Mouse (Mus musculus): Measurements from ENCODE around the gene Ubtf. TPM values are rescaled to one million over a fixed set of nuclear protein-coding genes. Genes with fewer than 3 reads are reported as not detected.
A peak's percentile ranks its signal among the peaks of the same experiment; 100 is the strongest.

Gene Ubtf
- polyA plus RNA-seq, 1 experiment, result 94.6 TPM

DNA sequence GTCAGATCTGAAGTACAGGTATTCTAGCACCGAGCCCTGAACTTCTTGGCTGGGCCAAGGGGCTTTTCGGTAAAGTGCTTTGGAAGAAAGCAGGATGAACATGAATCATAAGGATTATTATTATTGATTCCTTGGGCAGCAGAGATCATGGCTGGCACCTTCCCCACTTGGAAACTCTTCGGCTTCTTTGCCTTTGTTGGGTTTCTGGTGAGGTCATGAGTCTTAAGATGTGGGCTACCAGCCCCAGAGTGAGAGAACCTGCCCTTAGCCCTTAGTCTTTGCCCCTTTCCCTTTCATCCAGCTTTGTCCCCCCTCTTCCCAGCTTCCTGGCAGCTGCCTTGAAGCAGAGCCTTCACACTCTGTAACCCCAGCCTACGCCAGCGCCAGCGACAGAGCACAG lies 2.4 kb upstream of the Ubtf start:
- 85% methylated on average over 6 of the region's 6 CpGs for WGBS
- DNase-seq, result no peak
- H3K4me3 ChIP-seq (replicated peaks; ENCODE audit: insufficient read depth, low read depth, low read length), result no peak overlapping the region
- no peaks in the 10 kb centered on the region; the same call in 1 of the 2 replicates for H3K4me1 ChIP-seq (ENCODE audit: control insufficient read depth, insufficient read depth, low read length)
- H3K27me3 ChIP-seq (ENCODE audit: control insufficient read depth, insufficient read depth, low read length), result no peaks in the 10 kb centered on the region
- H3K27ac ChIP-seq (ENCODE audit: insufficient read depth, low read length), result no peak overlapping the region
- TF ChIP-seq CTCF (IDR thresholded peaks at IDR 0.05; ENCODE audit: borderline replicate concordance, insufficient read depth, low read depth, low read length), result no peak
- TF ChIP-seq POLR2A (IDR thresholded peaks at IDR 0.05; ENCODE audit: borderline replicate concordance, insufficient read depth, low read length), result no peak

DNA sequence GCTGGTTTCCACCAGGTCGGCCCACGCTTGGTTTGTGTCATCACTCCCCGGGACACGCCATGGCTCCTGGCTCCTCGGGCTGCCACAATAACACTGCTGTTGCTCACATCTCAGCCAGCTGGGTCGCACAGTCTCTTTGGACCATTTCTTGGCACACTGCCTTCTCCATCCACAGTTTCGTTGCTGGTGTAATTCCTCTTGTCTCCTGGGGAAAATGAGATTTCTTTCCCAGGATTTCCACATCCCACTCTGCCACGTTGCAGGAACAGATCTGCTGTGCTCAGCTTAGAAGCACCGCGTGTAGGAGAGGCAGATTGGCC lies 1.1 kb upstream of the Ubtf start:
- peak overlapping the region; percentile 97 for H3K27ac ChIP-seq (ENCODE audit: insufficient read depth, low read length)
- peak in 1 of 2 experiments; percentile 82 for DNase-seq
- TF ChIP-seq POLR2A (IDR thresholded peaks at IDR 0.05; ENCODE audit: borderline replicate concordance, insufficient read depth, low read length) (no peak), CTCF (IDR thresholded peaks at IDR 0.05; ENCODE audit: borderline replicate concordance, insufficient read depth, low read depth, low read length) (no peak)
- no peaks in the 10 kb centered on the region for H3K27me3 ChIP-seq (ENCODE audit: control insufficient read depth, insufficient read depth, low read length)
- WGBS, result under 1% methylated on average over 10 of the region's 10 CpGs
- peak overlapping the region; percentile 67 for H3K4me3 ChIP-seq (replicated peaks; ENCODE audit: insufficient read depth, low read depth, low read length)
- H3K4me1 ChIP-seq (ENCODE audit: control insufficient read depth, insufficient read depth, low read length), result no peaks in the 10 kb centered on the region; the same call in 1 of the 2 replicates

DNA sequence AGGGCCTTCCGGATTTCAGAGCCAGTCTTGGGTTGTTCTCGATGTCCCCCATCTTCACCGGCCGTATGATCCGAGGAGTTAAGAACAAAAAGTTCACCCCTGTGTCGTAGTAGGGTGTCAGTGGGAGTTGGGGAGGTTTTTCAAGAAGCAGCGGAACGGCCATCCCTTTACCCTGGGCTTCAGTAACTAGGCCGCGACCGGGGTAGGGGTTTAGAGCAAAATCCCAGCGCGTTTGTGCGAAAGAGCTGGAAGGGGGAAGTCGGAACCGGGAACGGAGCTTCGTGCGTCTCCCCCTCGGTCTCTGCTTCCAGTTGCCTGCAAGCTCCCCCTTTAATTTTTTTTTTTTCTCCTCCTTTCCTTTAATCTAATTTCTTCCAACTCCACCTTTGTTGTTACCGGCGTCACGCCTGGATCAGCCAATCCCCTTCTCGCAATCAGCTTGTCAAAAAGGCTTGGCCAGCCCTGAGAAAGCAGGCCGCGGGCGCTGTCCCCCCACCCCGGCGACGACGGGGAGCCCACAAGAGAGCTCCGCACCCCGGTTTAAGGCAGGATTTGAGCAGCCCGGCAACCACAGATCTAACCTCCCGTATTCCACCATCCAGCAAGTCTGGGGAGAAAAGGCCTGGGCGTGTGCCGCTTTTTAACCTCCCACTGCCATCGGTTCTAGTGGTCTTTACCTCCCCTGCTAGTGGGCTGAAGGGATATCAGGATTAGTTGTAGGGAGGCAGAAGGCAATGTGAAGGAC lies 571 bp upstream of the Ubtf start:
- Histone ChIP-seq H3K27me3 (ENCODE audit: control insufficient read depth, insufficient read depth, low read length) (no peaks in the 10 kb centered on the region), H3K4me1 (ENCODE audit: control insufficient read depth, insufficient read depth, low read length) (no peaks in the 10 kb centered on the region; the same call in 1 of the 2 replicates), H3K27ac (ENCODE audit: insufficient read depth, low read length) (peak overlapping the region; percentile 97), H3K4me3 (replicated peaks; ENCODE audit: insufficient read depth, low read depth, low read length) (peak overlapping the region; percentile 67)
- TF ChIP-seq CTCF (IDR thresholded peaks at IDR 0.05; ENCODE audit: borderline replicate concordance, insufficient read depth, low read depth, low read length), result no peak
- TF ChIP-seq POLR2A (IDR thresholded peaks at IDR 0.05; ENCODE audit: borderline replicate concordance, insufficient read depth, low read length), result peak; percentile 90
- DNase-seq, result peak; percentile 92 to 97
- 1% methylated on average over 38 of the region's 38 CpGs for WGBS

DNA sequence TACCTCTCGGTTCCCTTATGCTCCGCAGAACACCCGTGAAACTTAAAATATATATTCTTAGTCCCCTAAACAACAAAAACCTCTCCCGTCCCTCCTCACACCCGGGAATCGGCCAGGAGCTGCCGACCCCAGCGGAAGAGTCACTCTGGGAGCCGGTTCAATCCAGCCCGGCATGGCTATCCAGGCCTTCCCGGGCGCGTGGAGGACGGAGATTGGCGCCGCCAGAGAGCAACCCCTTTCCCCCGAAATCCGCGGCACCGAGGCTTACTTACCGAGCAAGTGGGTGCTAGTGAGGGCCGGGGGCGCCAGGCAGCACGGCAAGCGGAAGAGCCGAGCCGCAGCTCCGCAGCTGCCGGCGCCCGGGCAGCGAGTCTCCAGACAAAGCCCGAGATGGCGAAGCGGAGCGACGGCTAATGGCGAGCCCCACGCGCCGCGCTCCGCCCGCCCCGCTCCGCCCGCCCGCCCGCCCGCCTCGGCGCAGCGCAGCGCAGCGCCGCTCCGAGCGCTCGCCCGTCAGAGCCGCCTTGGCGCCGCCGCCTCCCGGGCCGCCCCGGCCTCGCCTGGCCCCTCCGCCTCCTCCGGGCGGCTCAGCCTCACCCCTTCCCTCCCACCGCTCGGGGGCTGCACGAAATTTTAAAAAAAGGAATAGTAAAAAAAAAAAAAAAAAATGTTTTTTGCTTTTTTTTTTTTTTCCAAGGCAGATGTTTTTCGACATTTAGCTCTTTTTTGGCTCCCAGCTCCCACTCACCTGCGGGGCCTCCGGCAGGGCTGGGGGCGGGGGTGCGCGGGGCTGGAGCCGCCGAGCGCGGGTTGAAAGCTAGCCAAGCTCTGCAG lies 749 bp downstream of the Ubtf start:
- Histone ChIP-seq H3K4me1 (ENCODE audit: control insufficient read depth, insufficient read depth, low read length) (no peaks in the 10 kb centered on the region; the same call in 1 of the 2 replicates), H3K4me3 (replicated peaks; ENCODE audit: insufficient read depth, low read depth, low read length) (peak overlapping the region; percentile 67), H3K27ac (ENCODE audit: insufficient read depth, low read length) (peak overlapping the region; percentile 100), H3K27me3 (ENCODE audit: control insufficient read depth, insufficient read depth, low read length) (no peaks in the 10 kb centered on the region)
- DNase-seq, result peak in 1 of 2 experiments; percentile 65
- TF ChIP-seq CTCF (IDR thresholded peaks at IDR 0.05; ENCODE audit: borderline replicate concordance, insufficient read depth, low read depth, low read length), result no peak
- 0 out of 2 replicates have a peak, but pooled peaks have one; percentile 19 for TF ChIP-seq POLR2A (IDR thresholded peaks at IDR 0.05; ENCODE audit: borderline replicate concordance, insufficient read depth, low read length)
- WGBS, result under 1% methylated on average over 84 of the region's 84 CpGs

DNA sequence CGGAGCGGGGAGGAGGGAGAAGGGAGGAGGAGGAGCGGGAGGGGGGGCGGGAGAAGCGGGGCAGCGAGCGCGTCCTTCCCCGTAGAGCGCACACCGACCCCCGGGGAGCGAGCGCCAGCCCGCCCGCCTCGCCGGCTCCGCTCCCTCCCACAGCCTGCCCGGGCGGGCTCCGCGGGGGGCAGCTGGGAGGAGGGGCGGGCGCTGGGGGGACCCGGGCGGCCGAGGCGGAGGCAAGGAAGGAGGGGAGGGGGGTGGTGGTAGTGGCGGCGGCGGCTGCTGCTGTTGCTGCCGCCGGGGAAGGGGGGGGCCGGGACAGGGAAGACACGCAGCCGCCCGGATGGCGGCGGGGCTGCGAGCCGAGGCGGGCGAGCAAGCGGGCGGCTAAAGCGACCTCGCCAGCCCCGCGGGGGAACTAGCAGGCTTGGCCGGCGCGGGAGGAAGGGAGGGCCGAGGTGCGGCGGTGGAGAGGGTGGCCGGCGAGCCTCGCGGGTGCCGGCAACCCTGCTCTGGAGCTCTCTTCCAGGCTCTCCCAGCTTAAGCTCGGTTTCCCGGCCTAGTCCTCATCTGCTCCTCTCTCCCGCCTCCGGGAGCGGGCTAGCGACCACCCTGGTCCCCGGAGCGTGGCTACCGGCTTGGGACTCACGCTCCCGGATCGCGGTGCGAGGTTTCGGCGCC lies 1.5 kb downstream of the Ubtf start:
- H3K4me3 ChIP-seq (replicated peaks; ENCODE audit: insufficient read depth, low read depth, low read length), result peak overlapping the region; percentile 67
- WGBS, result 1% methylated on average over 71 of the region's 77 CpGs
- no peaks in the 10 kb centered on the region; the same call in 1 of the 2 replicates for H3K4me1 ChIP-seq (ENCODE audit: control insufficient read depth, insufficient read depth, low read length)
- peak overlapping the region; percentile 100 for H3K27ac ChIP-seq (ENCODE audit: insufficient read depth, low read length)
- no peak for TF ChIP-seq CTCF (IDR thresholded peaks at IDR 0.05; ENCODE audit: borderline replicate concordance, insufficient read depth, low read depth, low read length)
- no peak for TF ChIP-seq POLR2A (IDR thresholded peaks at IDR 0.05; ENCODE audit: borderline replicate concordance, insufficient read depth, low read length)
- peak; percentile 76 to 81 for DNase-seq
- no peaks in the 10 kb centered on the region for H3K27me3 ChIP-seq (ENCODE audit: control insufficient read depth, insufficient read depth, low read length)

DNA sequence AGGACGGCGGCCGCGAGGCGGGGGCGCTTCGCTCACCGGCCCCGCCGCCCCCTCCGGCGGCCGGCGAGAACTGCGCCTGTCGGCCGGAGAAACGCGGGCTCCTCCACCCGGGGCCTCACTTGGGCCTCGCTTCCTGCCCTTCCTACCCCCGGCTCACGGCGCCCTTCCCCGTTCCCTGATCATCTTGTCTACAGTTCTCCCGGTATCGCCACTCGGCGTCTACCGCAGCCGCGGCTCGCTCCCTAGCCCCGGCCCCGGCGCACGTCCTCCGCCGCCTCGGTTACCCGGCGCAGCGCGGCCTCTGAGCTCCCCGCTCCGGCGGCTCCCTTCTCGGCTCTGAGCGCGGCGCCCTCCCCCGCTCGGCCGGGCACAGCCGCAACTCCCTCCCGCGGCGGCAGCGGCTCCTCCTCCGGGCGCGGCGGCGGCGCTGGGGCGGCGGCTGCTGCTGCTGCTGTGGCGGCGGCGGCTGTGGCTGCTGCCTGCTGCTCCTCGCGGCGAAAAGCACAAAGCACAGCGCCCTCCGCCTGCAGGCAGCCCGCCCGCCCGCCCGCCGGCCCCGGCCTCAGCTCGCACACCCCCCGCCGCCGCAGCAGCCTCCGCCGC lies 2.1 kb downstream of the Ubtf start:
- no peak for TF ChIP-seq POLR2A (IDR thresholded peaks at IDR 0.05; ENCODE audit: borderline replicate concordance, insufficient read depth, low read length)
- Histone ChIP-seq H3K4me3 (replicated peaks; ENCODE audit: insufficient read depth, low read depth, low read length) (peak overlapping the region; percentile 67), H3K27me3 (ENCODE audit: control insufficient read depth, insufficient read depth, low read length) (no peaks in the 10 kb centered on the region), H3K27ac (ENCODE audit: insufficient read depth, low read length) (peak overlapping the region; percentile 99), H3K4me1 (ENCODE audit: control insufficient read depth, insufficient read depth, low read length) (no peaks in the 10 kb centered on the region; the same call in 1 of the 2 replicates)
- 1% methylated on average over 61 of the region's 87 CpGs for WGBS
- peak; percentile 71 to 78 for DNase-seq

DNA sequence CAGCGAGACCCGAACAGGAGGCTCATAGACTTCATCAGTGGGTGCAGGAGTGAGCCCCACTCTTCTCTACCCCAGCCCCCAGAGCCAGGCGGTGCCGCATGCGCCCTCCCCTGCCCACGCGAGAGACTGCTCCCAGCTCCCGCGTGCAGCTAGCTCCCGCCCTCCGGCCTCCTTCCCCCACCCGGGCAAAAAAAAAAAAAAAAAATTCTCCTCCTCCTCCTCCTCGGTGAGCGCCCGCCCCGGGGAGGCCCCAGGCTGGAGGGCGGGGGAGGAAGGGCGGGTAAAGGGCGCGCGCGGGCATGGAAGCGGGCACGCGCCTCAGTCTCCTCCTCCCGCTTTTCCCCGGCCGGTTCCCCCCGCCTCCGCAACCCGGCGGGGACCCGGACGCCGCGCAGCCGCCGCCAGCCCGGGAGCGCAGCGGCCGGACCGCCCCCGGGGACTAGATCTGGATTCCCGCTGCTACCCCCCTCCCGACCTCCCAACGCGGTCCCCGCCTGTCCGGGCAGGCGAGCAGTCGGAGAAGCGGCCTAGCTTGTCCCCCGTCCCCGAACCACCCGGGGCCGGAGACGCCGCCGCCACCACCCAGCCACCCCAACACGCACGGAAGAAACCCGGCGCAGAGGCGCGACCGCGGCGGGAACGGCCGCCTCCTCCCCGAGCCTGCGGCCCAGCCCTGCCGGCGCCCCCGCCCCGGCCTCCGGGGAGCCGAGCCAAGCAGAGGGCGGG lies 2.8 kb downstream of the Ubtf start:
- H3K27me3 ChIP-seq (ENCODE audit: control insufficient read depth, insufficient read depth, low read length), result no peaks in the 10 kb centered on the region
- peak overlapping the region; percentile 67 for H3K4me3 ChIP-seq (replicated peaks; ENCODE audit: insufficient read depth, low read depth, low read length)
- no peaks in the 10 kb centered on the region; the same call in 1 of the 2 replicates for H3K4me1 ChIP-seq (ENCODE audit: control insufficient read depth, insufficient read depth, low read length)
- peak; percentile 89 for DNase-seq
- no peak for TF ChIP-seq POLR2A (IDR thresholded peaks at IDR 0.05; ENCODE audit: borderline replicate concordance, insufficient read depth, low read length)
- TF ChIP-seq CTCF (IDR thresholded peaks at IDR 0.05; ENCODE audit: borderline replicate concordance, insufficient read depth, low read depth, low read length), result no peak
- WGBS, result under 1% methylated on average over 72 of the region's 80 CpGs
- peak overlapping the region; percentile 99 for H3K27ac ChIP-seq (ENCODE audit: insufficient read depth, low read length)
